Mouse (Mus musculus) midbrain, embryonic 16.5 days (tissue): ENCODE data around the gene Col13a1. TPM values are rescaled to one million over a fixed set of nuclear protein-coding genes. Genes with fewer than 3 reads are reported as not detected.

ENCODE experiments used
- ATAC-seq: fragments of 200-750 bp; cut with Nextera tagmentation; 2 replicates; pipeline ENCODE4 v1.8.0; 2017; ENCODE audit warnings: moderate TSS enrichment
- H3K27ac ChIP-seq: fragments of 300-500 bp; sonication (generic); 2 replicates; pipeline ENCODE4 v1.5.1; 2014; ENCODE audit warnings: mild to moderate bottlenecking, low read length, mixed read lengths
- H3K27me3 ChIP-seq: fragments of 300-500 bp; sonication (generic); 2 replicates; pipeline ENCODE4 v1.6.1; 2014; ENCODE audit warnings: low read depth, low read length, mixed read lengths; ENCODE audit not compliant: control insufficient read depth, insufficient read depth
- H3K36me3 ChIP-seq: fragments of 300-500 bp; sonication (generic); 2 replicates; pipeline ENCODE4 v1.6.1; 2014; ENCODE audit warnings: mild to moderate bottlenecking, low read length, moderate library complexity, mixed read lengths; ENCODE audit not compliant: control insufficient read depth, insufficient read depth
- H3K4me1 ChIP-seq: fragments of 300-500 bp; sonication (generic); 2 replicates; pipeline ENCODE4 v1.6.1; 2014; ENCODE audit warnings: mild to moderate bottlenecking, low read length, mixed read lengths; ENCODE audit not compliant: control insufficient read depth, insufficient read depth
- H3K4me2 ChIP-seq: fragments of 300-500 bp; sonication (generic); 2 replicates; pipeline ENCODE4 v1.6.1; 2014; ENCODE audit warnings: mild to moderate bottlenecking, low read length, mixed read lengths
- H3K4me3 ChIP-seq: fragments of 300-500 bp; sonication (generic); 2 replicates; pipeline ENCODE4 v1.5.1; 2014; ENCODE audit warnings: low read depth, mild to moderate bottlenecking, low read length, moderate library complexity, mixed read lengths
- H3K9ac ChIP-seq: fragments of 300-500 bp; sonication (generic); 2 replicates; pipeline ENCODE4 v1.6.1; 2014; ENCODE audit warnings: low read depth, low read length, mixed read lengths
- H3K9me3 ChIP-seq: fragments of 300-500 bp; sonication (generic); replicated peaks from 2 replicates; pipeline ENCODE4 v1.6.1; 2014; ENCODE audit warnings: mild to moderate bottlenecking, low read length, mixed read lengths; ENCODE audit not compliant: control insufficient read depth, poor library complexity, severe bottlenecking
- WGBS: fragments of 180-500 bp; shearing (Covaris S2); extraction: QIAGEN DNeasy Blood & Tissue Kit; methylation state at CpG from one replicate; pipeline ENCODE4 v1.1.7; 2014; 5-methylcytosine and 5-hydroxymethylcytosine counted together
- polyA plus RNA-seq: library from polyadenylated mRNA; unstranded; fragments of >200 nt; fragmentation: Nextera tagmentation; extraction: Ambion mirVana; gene quantifications from 2 replicates; pipeline ENCODE4 v1.2.1, GENCODE M21; 2015

The Col13a1 gene
- polyA plus RNA-seq, 1 experiment from 2014 or later = 1.5 TPM

DNA sequence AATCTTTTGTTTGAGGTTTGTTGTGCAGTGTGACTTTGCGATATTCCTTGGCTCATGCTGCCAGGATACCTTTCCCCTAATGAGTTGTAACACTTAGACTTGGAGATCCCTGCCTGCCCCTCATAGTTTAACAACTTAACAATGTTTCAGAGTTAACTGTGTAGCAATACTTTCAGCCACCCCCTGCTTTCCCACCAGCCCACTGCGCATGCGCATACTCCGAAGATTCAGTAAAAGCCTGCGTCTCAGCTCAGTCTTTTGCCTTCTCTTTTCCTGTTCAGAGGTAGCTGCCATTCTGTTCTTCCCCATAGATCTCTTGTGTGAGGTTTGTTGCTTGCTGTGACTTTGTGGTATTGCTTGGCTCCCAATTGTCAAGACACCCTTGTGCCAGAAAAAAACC is 190.4 kb downstream of the Col13a1 start:
- Histone ChIP-seq H3K27me3 (no peaks in the 10 kb centered on the region), H3K4me1 (peaks cover 7% of the 10 kb centered on the region), H3K4me2 (no peak overlapping the region), H3K9ac (no peak overlapping the region), H3K4me3 (no peak overlapping the region), H3K9me3 (no peaks in the 10 kb centered on the region), H3K27ac (no peak overlapping the region), H3K36me3 (no peaks in the 10 kb centered on the region)
- no peak for ATAC-seq
- 97% methylated on average over 5 of the region's 5 CpGs for WGBS

Other genes with a start within 250 kb of the Col13a1 start
- gene H2afy2, start 195.0 kb downstream of the Col13a1 start, polyA plus RNA-seq = 296 and 334 TPM in 2 replicates
- gene Neurog3, start 154.0 kb upstream of the Col13a1 start, polyA plus RNA-seq = not detected in 2 replicates
- gene Fam241b, start 164.8 kb upstream of the Col13a1 start, polyA plus RNA-seq = 224 and 236 TPM in 2 replicates